Mouse (Mus musculus): ENCODE data around the gene Ppp4r1. TPM values are rescaled to one million over a fixed set of nuclear protein-coding genes. Genes with fewer than 3 reads are reported as not detected.

Ppp4r1 gene
- polyA plus RNA-seq, 2 experiments: 43.7 to 67.6 TPM

- peak overlapping the region; percentile 91 for H3K4me3 ChIP-seq (replicated peaks; ENCODE audit: low read length)
- H3K4me1 ChIP-seq (ENCODE audit: control insufficient read depth, insufficient read depth, low read length): peaks cover 22% of the 10 kb centered on the region
- no peaks in the 10 kb centered on the region for H3K27me3 ChIP-seq (ENCODE audit: control insufficient read depth, insufficient read depth, low read length)
- no peaks in the 10 kb centered on the region for H3K36me3 ChIP-seq (ENCODE audit: control insufficient read depth, insufficient read depth, low read length)
- ATAC-seq (ENCODE audit: low FRiP score, low read depth) (peak; percentile 98), DNase-seq (ENCODE audit: low spot score) (peak; percentile 99)
- peak; percentile 64; the same call in 1 of the 2 replicates for TF ChIP-seq POLR2A (IDR thresholded peaks at IDR 0.05; ENCODE audit: borderline replicate concordance, extremely low read depth, insufficient read depth, insufficient read length)
- H3K9me3 ChIP-seq (ENCODE audit: control insufficient read depth, low read length): no peaks in the 10 kb centered on the region
- WGBS: under 1% methylated on average over 59 of the region's 67 CpGs
- H3K27ac ChIP-seq (replicated peaks; ENCODE audit: low read depth, low read length): peak overlapping the region; percentile 97
- H3K4me2 ChIP-seq (replicated peaks; ENCODE audit: low read depth, low read length, severe bottlenecking): peak overlapping the region; percentile 93
- peak overlapping the region; percentile 83 for H3K9ac ChIP-seq (ENCODE audit: low read depth, low read length, severe bottlenecking)
Observed at GRCm38 (mm10) chr17:65884691-65885397, 102.5 kb downstream of the Ppp4r1 start.

- peak overlapping the region; percentile 73 for H3K9ac ChIP-seq (ENCODE audit: low read depth, low read length, severe bottlenecking)
- H3K27ac ChIP-seq (replicated peaks; ENCODE audit: low read depth, low read length): peak overlapping the region; percentile 97
- ATAC-seq (ENCODE audit: low FRiP score, low read depth) (no peak), DNase-seq (ENCODE audit: low spot score) (peak; percentile 46)
- WGBS: 0% methylated on average over 11 of the region's 11 CpGs
- no peaks in the 10 kb centered on the region for H3K9me3 ChIP-seq (ENCODE audit: control insufficient read depth, low read length)
- peak overlapping the region; percentile 91 for H3K4me3 ChIP-seq (replicated peaks; ENCODE audit: low read length)
- no peaks in the 10 kb centered on the region for H3K27me3 ChIP-seq (ENCODE audit: control insufficient read depth, insufficient read depth, low read length)
- peak overlapping the region; percentile 86 for H3K4me2 ChIP-seq (replicated peaks; ENCODE audit: low read depth, low read length, severe bottlenecking)
- TF ChIP-seq POLR2A (IDR thresholded peaks at IDR 0.05; ENCODE audit: borderline replicate concordance, extremely low read depth, insufficient read depth, insufficient read length): no peak
- H3K4me1 ChIP-seq (ENCODE audit: control insufficient read depth, insufficient read depth, low read length): peaks cover 22% of the 10 kb centered on the region
- no peaks in the 10 kb centered on the region for H3K36me3 ChIP-seq (ENCODE audit: control insufficient read depth, insufficient read depth, low read length)
Observed at GRCm38 (mm10) chr17:65885398-65885696, 103.0 kb downstream of the Ppp4r1 start.

DNA sequence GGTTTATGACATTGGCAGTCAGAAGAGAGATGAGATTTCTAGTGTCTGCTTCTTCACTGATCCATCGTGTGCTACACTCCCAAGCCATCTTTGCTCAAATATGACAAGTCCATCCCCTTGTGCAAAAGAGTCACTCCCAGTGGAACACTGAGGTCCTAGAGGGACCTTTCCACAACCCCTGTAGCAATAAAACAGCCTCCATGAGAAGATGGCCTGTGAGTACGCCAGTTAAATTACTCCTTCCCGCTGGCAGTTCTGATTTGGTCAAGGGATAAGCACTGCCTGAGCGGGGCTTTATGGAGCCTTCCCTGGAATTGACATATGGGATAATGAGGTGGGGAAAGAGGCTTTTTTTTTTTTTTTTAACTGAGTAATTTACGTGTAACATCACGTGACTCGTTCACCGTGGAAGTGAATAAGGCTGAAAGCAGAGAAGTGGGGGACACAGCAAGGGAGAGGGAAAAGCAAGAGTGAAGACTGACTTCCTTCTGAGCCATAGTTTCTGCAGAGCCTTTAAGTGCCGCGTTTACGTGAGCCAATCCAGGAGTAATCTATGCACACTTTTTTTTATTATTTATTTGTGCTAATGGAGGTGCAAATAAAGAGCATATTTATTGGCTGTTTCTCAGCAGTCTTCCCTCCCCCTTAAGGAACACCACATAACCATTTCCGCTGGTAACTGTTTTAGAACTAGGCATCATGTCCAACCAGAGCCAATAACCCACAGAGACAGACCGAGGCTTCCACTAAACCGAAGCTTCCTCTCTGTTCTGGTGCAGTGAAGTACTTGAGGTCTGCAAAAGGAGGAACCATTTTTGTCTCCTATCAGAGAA is 103.5 kb downstream of the Ppp4r1 start, which contains the start of gene Ralbp1:
Ralbp1 (minus strand) TSS at position 102 of the 833 bp plus-strand sequence.
- DNase-seq (ENCODE audit: low spot score) (peak; percentile 19), ATAC-seq (ENCODE audit: low FRiP score, low read depth) (no peak)
- peak within 1 kb of the TSS; percentile 91 for H3K4me3 ChIP-seq (replicated peaks; ENCODE audit: low read length)
- H3K36me3 ChIP-seq (ENCODE audit: control insufficient read depth, insufficient read depth, low read length): no peaks in the 10 kb centered on the region
- TF ChIP-seq POLR2A (IDR thresholded peaks at IDR 0.05; ENCODE audit: borderline replicate concordance, extremely low read depth, insufficient read depth, insufficient read length): no peak
- H3K9me3 ChIP-seq (ENCODE audit: control insufficient read depth, low read length): no peaks in the 10 kb centered on the region
- H3K4me1 ChIP-seq (ENCODE audit: control insufficient read depth, insufficient read depth, low read length): peaks cover 22% of the 10 kb centered on the region
- WGBS: 2% methylated on average over 14 of the region's 14 CpGs
- H3K4me2 ChIP-seq (replicated peaks; ENCODE audit: low read depth, low read length, severe bottlenecking): peak within 1 kb of the TSS; percentile 93
- peak within 1 kb of the TSS; percentile 97 for H3K27ac ChIP-seq (replicated peaks; ENCODE audit: low read depth, low read length)
- H3K9ac ChIP-seq (ENCODE audit: low read depth, low read length, severe bottlenecking): peak within 1 kb of the TSS; percentile 83
- H3K27me3 ChIP-seq (ENCODE audit: control insufficient read depth, insufficient read depth, low read length): no peaks in the 10 kb centered on the region

DNA sequence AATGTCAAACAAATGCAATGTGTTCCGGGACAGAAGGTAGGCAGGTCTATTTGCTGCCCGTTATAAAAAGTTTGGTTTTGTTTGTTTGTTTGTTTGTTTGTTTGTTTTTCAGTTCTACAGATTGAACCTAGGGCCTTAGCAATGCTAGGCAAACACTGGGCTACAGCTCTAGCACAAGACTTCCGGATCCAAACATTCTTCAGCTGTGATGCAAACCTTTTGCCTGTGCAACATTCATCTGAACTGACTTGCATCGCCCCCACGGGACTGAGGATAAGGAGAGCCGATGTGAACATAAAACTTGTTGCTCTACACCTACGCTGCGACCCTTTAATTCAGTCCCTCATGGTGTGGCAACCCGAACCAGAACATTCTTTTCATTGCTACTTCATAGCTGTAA is 104.2 kb downstream of the Ppp4r1 start:
- 51% methylated on average over 9 of the region's 9 CpGs for WGBS
- H3K4me2 ChIP-seq (replicated peaks; ENCODE audit: low read depth, low read length, severe bottlenecking): peak overlapping the region; percentile 86
- ATAC-seq (ENCODE audit: low FRiP score, low read depth) (no peak), DNase-seq (ENCODE audit: low spot score) (peak; percentile 62)
- no peaks in the 10 kb centered on the region for H3K36me3 ChIP-seq (ENCODE audit: control insufficient read depth, insufficient read depth, low read length)
- no peak overlapping the region; the same call in 1 of the 2 replicates for H3K9ac ChIP-seq (ENCODE audit: low read depth, low read length, severe bottlenecking)
- peaks cover 22% of the 10 kb centered on the region for H3K4me1 ChIP-seq (ENCODE audit: control insufficient read depth, insufficient read depth, low read length)
- H3K27ac ChIP-seq (replicated peaks; ENCODE audit: low read depth, low read length): peak overlapping the region; percentile 97
- peak overlapping the region; percentile 91 for H3K4me3 ChIP-seq (replicated peaks; ENCODE audit: low read length)
- no peaks in the 10 kb centered on the region for H3K9me3 ChIP-seq (ENCODE audit: control insufficient read depth, low read length)
- H3K27me3 ChIP-seq (ENCODE audit: control insufficient read depth, insufficient read depth, low read length): no peaks in the 10 kb centered on the region
- TF ChIP-seq POLR2A (IDR thresholded peaks at IDR 0.05; ENCODE audit: borderline replicate concordance, extremely low read depth, insufficient read depth, insufficient read length): no peak

DNA sequence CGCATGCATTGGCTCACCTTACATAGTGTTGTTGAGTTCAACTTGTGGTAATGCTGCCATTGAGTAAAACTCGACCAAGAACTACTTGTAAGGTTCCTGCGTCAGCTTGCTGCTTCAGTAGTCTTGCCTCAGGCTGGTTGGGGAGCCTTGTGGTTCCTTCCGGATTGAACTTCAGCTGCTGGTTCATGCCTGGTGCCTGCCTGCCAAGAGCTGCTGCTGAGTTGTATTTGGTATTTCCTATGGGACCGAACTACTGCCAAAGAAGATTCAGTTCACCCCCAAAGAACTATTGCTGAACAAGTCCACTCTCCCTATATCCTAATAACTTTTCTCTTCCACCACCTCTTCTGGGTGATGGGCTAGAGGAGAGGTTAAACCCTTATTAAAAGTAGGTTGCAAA is 107.1 kb downstream of the Ppp4r1 start:
- Histone ChIP-seq H3K27ac (replicated peaks; ENCODE audit: low read depth, low read length) (no peak overlapping the region), H3K4me1 (ENCODE audit: control insufficient read depth, insufficient read depth, low read length) (peaks cover 12% of the 10 kb centered on the region), H3K9ac (ENCODE audit: low read depth, low read length, severe bottlenecking) (no peak overlapping the region), H3K36me3 (ENCODE audit: control insufficient read depth, insufficient read depth, low read length) (no peaks in the 10 kb centered on the region), H3K27me3 (ENCODE audit: control insufficient read depth, insufficient read depth, low read length) (no peaks in the 10 kb centered on the region), H3K4me3 (replicated peaks; ENCODE audit: low read length) (no peak overlapping the region), H3K4me2 (replicated peaks; ENCODE audit: low read depth, low read length, severe bottlenecking) (no peak overlapping the region), H3K9me3 (ENCODE audit: control insufficient read depth, low read length) (no peaks in the 10 kb centered on the region)
- TF ChIP-seq POLR2A (IDR thresholded peaks at IDR 0.05; ENCODE audit: borderline replicate concordance, extremely low read depth, insufficient read depth, insufficient read length): no peak
- ATAC-seq (ENCODE audit: low FRiP score, low read depth): no peak
- no peak for DNase-seq (ENCODE audit: low spot score)
- 77% methylated on average over 5 of the region's 5 CpGs for WGBS

Other genes with a start within 250 kb of the Ppp4r1 start
- gene Tmem232, start 241.8 kb upstream of the Ppp4r1 start, polyA plus RNA-seq (2012; rRNA removed): 0.14 and 0.19 TPM in 2 replicates
- 0.19 and 0.44 TPM in 2 replicates for gene Tmem232, start 241.8 kb upstream of the Ppp4r1 start, polyA plus RNA-seq (2014; fragmentation: Nextera tagmentation; extraction: Ambion mirVana)
- gene Vapa, start 169.0 kb upstream of the Ppp4r1 start, polyA plus RNA-seq (2012; rRNA removed): 53.0 and 57.7 TPM in 2 replicates
- 192 and 196 TPM in 2 replicates for gene Vapa, start 169.0 kb upstream of the Ppp4r1 start, polyA plus RNA-seq (2014; fragmentation: Nextera tagmentation; extraction: Ambion mirVana)
- gene Txndc2, start 140.4 kb upstream of the Ppp4r1 start, polyA plus RNA-seq (2012; rRNA removed): 0.08 and 0.14 TPM in 2 replicates
- 0.10 and 0.22 TPM in 2 replicates for gene Txndc2, start 140.4 kb upstream of the Ppp4r1 start, polyA plus RNA-seq (2014; fragmentation: Nextera tagmentation; extraction: Ambion mirVana)
- gene Rab31, start 9.8 kb upstream of the Ppp4r1 start, polyA plus RNA-seq (2012; rRNA removed): 36.3 and 42.8 TPM in 2 replicates
- gene Rab31, start 9.8 kb upstream of the Ppp4r1 start, polyA plus RNA-seq (2014; fragmentation: Nextera tagmentation; extraction: Ambion mirVana): 62.8 and 67.8 TPM in 2 replicates
- 39.9 and 44.2 TPM in 2 replicates for gene Ralbp1, start 103.2 kb downstream of the Ppp4r1 start, polyA plus RNA-seq (2012; rRNA removed)
- gene Ralbp1, start 103.2 kb downstream of the Ppp4r1 start, polyA plus RNA-seq (2014; fragmentation: Nextera tagmentation; extraction: Ambion mirVana): 132 and 137 TPM in 2 replicates
- gene Twsg1, start 168.7 kb downstream of the Ppp4r1 start, polyA plus RNA-seq (2012; rRNA removed): 91.8 and 103 TPM in 2 replicates
- gene Twsg1, start 168.7 kb downstream of the Ppp4r1 start, polyA plus RNA-seq (2014; fragmentation: Nextera tagmentation; extraction: Ambion mirVana): 158 and 175 TPM in 2 replicates

Data from limb, embryonic 14.5 days (tissue).